Mouse (Mus musculus): ENCODE measurements at regions not wholly inside any gene's neighbourhood (a gene's known extent, or its start where the extent isn't known, plus 50 kb on each side); places are given as distances from the start of the nearest gene placed in this dataset.
A peak's percentile ranks its signal among the peaks of the same experiment; 100 is the strongest.

GRCm38 (mm10) chr1:32092221-32092620 lies 80.3 kb upstream of the Khdrbs2 start:
- Histone ChIP-seq H3K4me3 (replicated peaks; ENCODE audit: low read length) (no peak overlapping the region), H3K4me1 (replicated peaks; ENCODE audit: control insufficient read depth, insufficient read depth, low read length) (no peaks in the 10 kb centered on the region), H3K9ac (replicated peaks; ENCODE audit: low read depth, low read length) (no peak overlapping the region), H3K9me3 (ENCODE audit: control insufficient read depth, low read length) (no peaks in the 10 kb centered on the region), H3K27ac (ENCODE audit: low read length) (no peak overlapping the region), H3K4me2 (ENCODE audit: low read length) (no peak overlapping the region), H3K36me3 (ENCODE audit: control insufficient read depth, insufficient read depth) (no peaks in the 10 kb centered on the region), H3K27me3 (replicated peaks; ENCODE audit: control insufficient read depth, insufficient read depth, low read length) (no peaks in the 10 kb centered on the region)
- no peak for ATAC-seq
- WGBS: 81% methylated on average over 2 of the region's 2 CpGs

- no peaks in the 10 kb centered on the region for H3K27me3 ChIP-seq (replicated peaks; ENCODE audit: control insufficient read depth, insufficient read depth, low read length)
- no peak overlapping the region for H3K4me2 ChIP-seq (ENCODE audit: low read length)
- WGBS: 54% methylated on average over 1 of the region's 1 CpGs
- no peaks in the 10 kb centered on the region for H3K4me1 ChIP-seq (replicated peaks; ENCODE audit: control insufficient read depth, insufficient read depth, low read length)
- no peak overlapping the region for H3K4me3 ChIP-seq (replicated peaks; ENCODE audit: low read length)
- H3K9me3 ChIP-seq (ENCODE audit: control insufficient read depth, low read length): no peaks in the 10 kb centered on the region
- H3K36me3 ChIP-seq (ENCODE audit: control insufficient read depth, insufficient read depth): no peaks in the 10 kb centered on the region
- ATAC-seq: peak; percentile 52; the same call in 1 of the 2 replicates
- no peak overlapping the region for H3K27ac ChIP-seq (ENCODE audit: low read length)
- no peak overlapping the region for H3K9ac ChIP-seq (replicated peaks; ENCODE audit: low read depth, low read length)
Measured at GRCm38 (mm10) chr1:32092994-32093665, 79.4 kb upstream of the Khdrbs2 start.

GRCm38 (mm10) chr1:32104064-32104463 lies 68.5 kb upstream of the Khdrbs2 start:
- Histone ChIP-seq H3K9me3 (ENCODE audit: control insufficient read depth, low read length) (no peaks in the 10 kb centered on the region), H3K4me1 (replicated peaks; ENCODE audit: control insufficient read depth, insufficient read depth, low read length) (no peaks in the 10 kb centered on the region), H3K36me3 (ENCODE audit: control insufficient read depth, insufficient read depth) (no peaks in the 10 kb centered on the region), H3K4me2 (ENCODE audit: low read length) (no peak overlapping the region), H3K27me3 (replicated peaks; ENCODE audit: control insufficient read depth, insufficient read depth, low read length) (no peaks in the 10 kb centered on the region), H3K9ac (replicated peaks; ENCODE audit: low read depth, low read length) (no peak overlapping the region), H3K27ac (ENCODE audit: low read length) (no peak overlapping the region), H3K4me3 (replicated peaks; ENCODE audit: low read length) (no peak overlapping the region)
- ATAC-seq: no peak

Measured in forebrain, embryonic 16.5 days (tissue).